Mouse (Mus musculus) myocyte (in vitro differentiated cells): ENCODE measurements around the gene Pgs1.

ENCODE experiments used
- E2F4 ChIP-seq: IDR thresholded peaks from one replicate; pipeline ENCODE4 v1.6.1; 2011; ENCODE audit warnings: mild to moderate bottlenecking, control low read depth, moderate library complexity; ENCODE audit not compliant: insufficient read depth
- POLR2A ChIP-seq: IDR thresholded peaks from one replicate; pipeline ENCODE4 v1.6.1; 2011; ENCODE audit warnings: low read depth, mild to moderate bottlenecking, control low read depth, moderate library complexity; ENCODE audit not compliant: insufficient read length
- TCF3 ChIP-seq: IDR thresholded peaks from one replicate; pipeline ENCODE4 v1.6.1; 2011; ENCODE audit warnings: low read depth, control low read depth; ENCODE audit not compliant: insufficient read length
- USF1 ChIP-seq: IDR thresholded peaks from one replicate; pipeline ENCODE4 v1.6.1; 2011; ENCODE audit warnings: low read depth, mild to moderate bottlenecking, control low read depth, moderate library complexity

- TF ChIP-seq TCF3, result no peak
- no peak for TF ChIP-seq POLR2A
- no peak for TF ChIP-seq E2F4
- TF ChIP-seq USF1, result no peak
Observed at GRCm38 (mm10) chr11:117941848-117942247, 44.2 kb upstream of the Pgs1 start.
